In genomic region chr1:172202894-172203522, GRCm38 (mm10) we compare ENCODE assay signal across 8 mouse cellular contexts. TPM values are rescaled to one million over a fixed set of nuclear protein-coding genes. Genes with fewer than 3 reads are reported as not detected.
A peak's percentile ranks its signal among the peaks of the same experiment; 100 is the strongest.
DNase-seq lines count a peak whose midpoint lies in the region; ATAC-seq lines count a peak whose summit lies in the region.

No protein-coding gene starts in this region.

- DNase-seq in kidney, postnatal 25 days, result no peak
- peak; percentile 60 to 61 for DNase-seq in cerebellum, postnatal 10 days
- DNase-seq in lung, postnatal 4 days, result peak; percentile 31 to 51
- DNase-seq in spleen, postnatal 14 days (ENCODE audit: low spot score in 2 of 2), result no peak
- no peak for DNase-seq in B cell, adult 2 months

- no peak for ATAC-seq in kidney, embryonic 14.5 days (ENCODE audit: low FRiP score, low TSS enrichment)
- peak; percentile 6; the same call in 1 of the 2 replicates for ATAC-seq in forebrain, embryonic 16.5 days
- no peak for ATAC-seq in megakaryocyte progenitor cell, adult 5-6 weeks (replicated peaks; ENCODE audit: poor library complexity)

- H3K4me3 ChIP-seq in kidney, embryonic 14.5 days (ENCODE audit: low read length), result no peak overlapping the region
- H3K4me3 ChIP-seq in forebrain, embryonic 16.5 days (replicated peaks; ENCODE audit: low read length), result no peak overlapping the region; the same call in 1 of the 2 replicates

- H3K27me3 ChIP-seq in kidney, embryonic 14.5 days (ENCODE audit: control insufficient read depth, insufficient read depth, low read length), result no peaks in the 10 kb centered on the region
- no peaks in the 10 kb centered on the region for H3K27me3 ChIP-seq in forebrain, embryonic 16.5 days (replicated peaks; ENCODE audit: control insufficient read depth, insufficient read depth, low read length)

- H3K36me3 ChIP-seq in kidney, embryonic 14.5 days (ENCODE audit: control insufficient read depth, insufficient read depth, low read length), result peaks cover 29% of the 10 kb centered on the region
- no peaks in the 10 kb centered on the region for H3K36me3 ChIP-seq in forebrain, embryonic 16.5 days (ENCODE audit: control insufficient read depth, insufficient read depth)

- no peaks in the 10 kb centered on the region for H3K9me3 ChIP-seq in kidney, embryonic 14.5 days (ENCODE audit: control insufficient read depth, low read length)
- H3K9me3 ChIP-seq in forebrain, embryonic 16.5 days (ENCODE audit: control insufficient read depth, low read length), result no peaks in the 10 kb centered on the region

- WGBS in kidney, embryonic 14.5 days, result 19% methylated on average over 2 of the region's 2 CpGs
- 2% methylated on average over 2 of the region's 2 CpGs for WGBS in forebrain, embryonic 16.5 days

- H3K4me1 ChIP-seq in kidney, embryonic 14.5 days (ENCODE audit: control insufficient read depth, insufficient read depth, low read length), result peaks cover 61% of the 10 kb centered on the region
- peaks cover 70% of the 10 kb centered on the region for H3K4me1 ChIP-seq in forebrain, embryonic 16.5 days (replicated peaks; ENCODE audit: control insufficient read depth, insufficient read depth, low read length)

- peak overlapping the region; percentile 86 for H3K27ac ChIP-seq in kidney, embryonic 14.5 days (ENCODE audit: low read depth, low read length)
- peak overlapping the region; percentile 99 for H3K27ac ChIP-seq in forebrain, embryonic 16.5 days (ENCODE audit: low read length)

- no peak overlapping the region for H3K9ac ChIP-seq in kidney, embryonic 14.5 days (ENCODE audit: low read depth, low read length)
- peak overlapping the region; percentile 46; the same call in 1 of the 2 replicates for H3K9ac ChIP-seq in forebrain, embryonic 16.5 days (replicated peaks; ENCODE audit: low read depth, low read length)

- no peak overlapping the region for H3K4me2 ChIP-seq in kidney, embryonic 14.5 days (replicated peaks; ENCODE audit: low read depth, low read length)
- H3K4me2 ChIP-seq in forebrain, embryonic 16.5 days (ENCODE audit: low read length), result peak overlapping the region; percentile 95

RNA-seq across cellular contexts. Expression of gene Pea15a, which starts 3.6 kb away (rescaled TPM):
- 56.0 and 87.0 TPM in 2 replicates for polyA plus RNA-seq in kidney, embryonic 14.5 days (2014; fragmentation: Nextera tagmentation; extraction: Ambion mirVana)
- polyA plus RNA-seq in forebrain, embryonic 16.5 days (2015; fragmentation: Nextera tagmentation; extraction: Ambion mirVana), result 472 and 511 TPM in 2 replicates
- 3.1 and 4.9 TPM in 2 replicates for total RNA-seq in megakaryocyte progenitor cell, adult 5-6 weeks (2015)
- 2.2 and 2.6 TPM in 2 replicates for total RNA-seq in megakaryocyte progenitor cell, adult 5-6 weeks (2017)

RNA-seq across cellular contexts. Expression of gene Casq1, which starts 16.7 kb away (rescaled TPM):
- polyA plus RNA-seq in kidney, embryonic 14.5 days (2014; fragmentation: Nextera tagmentation; extraction: Ambion mirVana), result 2.8 and 3.5 TPM in 2 replicates
- 4.7 and 7.2 TPM in 2 replicates for polyA plus RNA-seq in forebrain, embryonic 16.5 days (2015; fragmentation: Nextera tagmentation; extraction: Ambion mirVana)
- not detected in 2 replicates for total RNA-seq in megakaryocyte progenitor cell, adult 5-6 weeks (2015)
- not detected in 2 replicates for total RNA-seq in megakaryocyte progenitor cell, adult 5-6 weeks (2017)

RNA-seq across cellular contexts. Expression of gene Dcaf8, which starts 55.1 kb away (rescaled TPM):
- 78.3 and 114 TPM in 2 replicates for polyA plus RNA-seq in kidney, embryonic 14.5 days (2014; fragmentation: Nextera tagmentation; extraction: Ambion mirVana)
- polyA plus RNA-seq in forebrain, embryonic 16.5 days (2015; fragmentation: Nextera tagmentation; extraction: Ambion mirVana), result 106 and 107 TPM in 2 replicates
- 26.0 and 46.0 TPM in 2 replicates for total RNA-seq in megakaryocyte progenitor cell, adult 5-6 weeks (2015)
- 93.6 and 140 TPM in 2 replicates for total RNA-seq in megakaryocyte progenitor cell, adult 5-6 weeks (2017)

RNA-seq across cellular contexts. Expression of gene Atp1a4, which starts 55.2 kb away (rescaled TPM):
- not detected in 2 replicates for polyA plus RNA-seq in kidney, embryonic 14.5 days (2014; fragmentation: Nextera tagmentation; extraction: Ambion mirVana)
- polyA plus RNA-seq in forebrain, embryonic 16.5 days (2015; fragmentation: Nextera tagmentation; extraction: Ambion mirVana), result 0.11 TPM in 1 of 2 replicates, not detected in the other
- total RNA-seq in megakaryocyte progenitor cell, adult 5-6 weeks (2015), result not detected in 2 replicates
- not detected in 2 replicates for total RNA-seq in megakaryocyte progenitor cell, adult 5-6 weeks (2017)

RNA-seq across cellular contexts. Expression of gene Igsf8, which starts 58.4 kb away (rescaled TPM):
- polyA plus RNA-seq in kidney, embryonic 14.5 days (2014; fragmentation: Nextera tagmentation; extraction: Ambion mirVana), result 39.5 and 53.1 TPM in 2 replicates
- 136 and 152 TPM in 2 replicates for polyA plus RNA-seq in forebrain, embryonic 16.5 days (2015; fragmentation: Nextera tagmentation; extraction: Ambion mirVana)
- 28.8 and 29.7 TPM in 2 replicates for total RNA-seq in megakaryocyte progenitor cell, adult 5-6 weeks (2015)
- total RNA-seq in megakaryocyte progenitor cell, adult 5-6 weeks (2017), result 25.5 and 30.6 TPM in 2 replicates

Comparison
In these comparisons a context has a peak if more than half of its experiments do, and no peak if none do; other contexts are left out.
1. DNase-seq: peak in cerebellum, postnatal 10 days (2 of 2) and lung, postnatal 4 days (2 of 2); none in kidney, postnatal 25 days (0 of 2), spleen, postnatal 14 days (0 of 2) and B cell, adult 2 months (0 of 2).